Mouse (Mus musculus): Measurements from ENCODE around the gene 4930447F04Rik.

The 4930447F04Rik gene

GRCm38 (mm10) chrX:66304124-66304523, at the start of gene 4930447F04Rik:
4930447F04Rik (minus strand) TSS chrX:66304224.
- ChIA-PET CTCF (no interaction called here), POLR2A (no interaction called here)
